Mouse (Mus musculus) liver, postnatal 0 days (tissue): Measurements from ENCODE around the gene Eno4. TPM values are rescaled to one million over a fixed set of nuclear protein-coding genes. Genes with fewer than 3 reads are reported as not detected.

Experiments used
- ATAC-seq: fragments of 200-750 bp; cut with Nextera tagmentation; 2 replicates; pipeline ENCODE4 v1.8.0; 2017; ENCODE audit warnings: mild to moderate bottlenecking, moderate library complexity
- DNase-seq: peaks from one replicate; pipeline ENCODE4 v3.0.0-alpha.2; 2016
- H3K27ac ChIP-seq: fragments of 300-500 bp; sonication (generic); 2 replicates; pipeline ENCODE4 v1.5.1; 2014; ENCODE audit warnings: antibody characterized with exemption, moderate library complexity, mild to moderate bottlenecking, low read depth
- H3K27me3 ChIP-seq: fragments of 300-500 bp; sonication (generic); 2 replicates; pipeline ENCODE4 v1.6.1; 2014; ENCODE audit warnings: low read length, control low read depth, mixed read lengths; ENCODE audit not compliant: insufficient read depth
- H3K36me3 ChIP-seq: fragments of 300-500 bp; sonication (generic); replicated peaks from 2 replicates; pipeline ENCODE4 v1.6.1; 2014; ENCODE audit warnings: mild to moderate bottlenecking, control low read depth, low read length, moderate library complexity, mixed read lengths; ENCODE audit not compliant: insufficient read depth
- H3K4me1 ChIP-seq: fragments of 300-500 bp; sonication (generic); 2 replicates; pipeline ENCODE4 v1.6.1; 2014; ENCODE audit warnings: antibody characterized with exemption, mild to moderate bottlenecking, control low read depth; ENCODE audit not compliant: insufficient read depth
- H3K4me2 ChIP-seq: fragments of 300-500 bp; sonication (generic); 2 replicates; pipeline ENCODE4 v1.6.1; 2014; ENCODE audit warnings: low read depth, mild to moderate bottlenecking, low read length, moderate library complexity, mixed read lengths
- H3K4me3 ChIP-seq: fragments of 300-500 bp; sonication (generic); 2 replicates; pipeline ENCODE4 v1.5.1; 2014; ENCODE audit warnings: low read depth, low read length
- H3K9ac ChIP-seq: fragments of 300-500 bp; sonication (generic); replicated peaks from 2 replicates; pipeline ENCODE4 v1.6.1; 2014; ENCODE audit warnings: mild to moderate bottlenecking, moderate library complexity
- H3K9me3 ChIP-seq: fragments of 300-500 bp; sonication (generic); 2 replicates; pipeline ENCODE4 v1.6.1; 2016; ENCODE audit warnings: mild to moderate bottlenecking, control low read depth, low read length, mixed read lengths
- CTCF ChIP-seq: sonication (generic); IDR thresholded peaks from 2 replicates; pipeline ENCODE4 v1.5.1; 2016; ENCODE audit warnings: antibody characterized with exemption, low read depth
- EP300 ChIP-seq: IDR thresholded peaks from 2 replicates; pipeline ENCODE4 v1.6.1; 2016; ENCODE audit warnings: antibody characterized with exemption, low read depth, mild to moderate bottlenecking
- WGBS: fragments of 180-500 bp; shearing (Covaris S2); extraction: QIAGEN DNeasy Blood & Tissue Kit; methylation state at CpG from one replicate; pipeline ENCODE4 v1.1.7; 2014; ENCODE audit not compliant: insufficient replicate concordance; 5-methylcytosine and 5-hydroxymethylcytosine counted together
- polyA plus RNA-seq: library from polyadenylated mRNA; unstranded; fragments of >200 nt; fragmentation: Nextera tagmentation; extraction: Ambion mirVana; gene quantifications from 2 replicates; pipeline ENCODE4 v1.2.1, GENCODE M21; 2015

Gene Eno4
- polyA plus RNA-seq, 1 experiment from 2014 or later = not detected

GRCm38 (mm10) chr19:58963011-58963410, 19.8 kb downstream of the Eno4 start:
- no peak for DNase-seq
- Histone ChIP-seq H3K4me3 (no peak overlapping the region), H3K4me2 (no peak overlapping the region), H3K4me1 (no peaks in the 10 kb centered on the region), H3K27ac (no peak overlapping the region), H3K9me3 (no peaks in the 10 kb centered on the region), H3K9ac (no peak overlapping the region), H3K36me3 (no peaks in the 10 kb centered on the region), H3K27me3 (0 out of 2 replicates have a peak, but pooled peaks cover 1% of the 10 kb centered on the region)
- 79% methylated on average over 8 of the region's 8 CpGs for WGBS
- TF ChIP-seq EP300 = no peak
- TF ChIP-seq CTCF = no peak
- no peak for ATAC-seq

DNA sequence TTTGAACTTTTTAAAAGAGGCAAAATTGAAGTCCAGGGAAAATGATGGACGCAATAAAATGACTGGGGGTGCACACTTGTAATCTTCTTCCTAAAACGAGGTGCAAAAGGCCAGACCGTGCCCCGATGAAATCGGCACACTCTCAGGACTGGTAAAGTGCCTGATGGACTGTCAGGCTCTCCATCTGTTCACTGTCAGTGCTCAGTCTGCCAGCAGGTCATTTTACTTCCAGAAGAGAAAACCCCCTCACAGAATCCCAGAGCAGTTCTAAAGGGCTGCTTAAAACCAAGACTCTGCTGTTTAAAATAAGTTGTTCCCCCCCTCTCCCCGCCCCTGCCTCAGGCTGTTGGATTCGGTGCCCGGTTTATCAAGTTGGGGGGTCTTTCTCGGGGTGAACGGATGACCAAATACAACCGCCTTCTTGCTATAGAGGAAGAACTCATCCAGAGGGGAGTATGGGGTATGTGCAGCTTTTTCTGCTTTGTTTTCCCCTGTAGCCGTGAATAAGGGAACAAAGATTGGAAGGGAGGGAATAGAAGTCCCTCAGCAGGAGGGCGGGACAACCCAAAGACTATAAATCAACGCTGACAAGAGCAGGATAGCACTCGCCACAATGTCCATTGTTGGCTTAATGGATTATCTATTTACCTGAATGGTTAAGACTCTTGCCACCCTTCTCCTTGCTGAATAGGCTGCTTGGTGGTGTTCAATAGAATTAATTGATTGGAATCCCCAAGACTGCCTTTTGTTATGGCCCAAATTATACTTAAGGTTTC, 25.7 kb downstream of the Eno4 start:
- no peak overlapping the region for H3K4me3 ChIP-seq
- no peak overlapping the region for H3K27ac ChIP-seq
- H3K9me3 ChIP-seq = no peaks in the 10 kb centered on the region
- no peak overlapping the region for H3K9ac ChIP-seq
- ATAC-seq = no peak
- 0 out of 2 replicates have a peak, but pooled peaks cover 3% of the 10 kb centered on the region for H3K27me3 ChIP-seq
- no peak overlapping the region for H3K4me2 ChIP-seq
- H3K36me3 ChIP-seq = no peaks in the 10 kb centered on the region
- TF ChIP-seq EP300 (no peak), CTCF (no peak)
- DNase-seq = no peak
- WGBS = 56% methylated on average over 15 of the region's 15 CpGs
- H3K4me1 ChIP-seq = no peaks in the 10 kb centered on the region

DNA sequence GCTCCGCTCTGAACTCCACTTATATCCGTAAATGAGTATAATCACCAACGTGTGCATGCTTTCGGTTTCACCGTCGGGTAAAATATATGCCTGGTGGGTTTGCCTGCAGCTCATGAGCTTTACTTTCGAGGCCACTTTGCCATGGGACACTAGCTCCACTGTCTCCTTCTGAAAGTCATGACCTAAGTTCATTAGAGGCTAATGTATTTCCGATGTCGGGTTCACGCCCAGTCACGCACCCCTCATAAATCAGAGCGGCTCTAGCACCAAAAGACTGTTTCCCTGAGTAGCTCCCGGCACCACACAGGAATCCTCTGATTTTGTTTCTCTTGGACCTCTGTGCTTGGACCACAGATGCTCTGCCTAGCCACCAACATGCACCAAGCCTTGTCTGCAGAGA, 27.6 kb downstream of the Eno4 start:
- Histone ChIP-seq H3K27me3 (0 out of 2 replicates have a peak, but pooled peaks cover 3% of the 10 kb centered on the region), H3K27ac (no peak overlapping the region), H3K4me2 (no peak overlapping the region), H3K9me3 (no peaks in the 10 kb centered on the region), H3K4me1 (no peaks in the 10 kb centered on the region), H3K9ac (no peak overlapping the region), H3K4me3 (no peak overlapping the region), H3K36me3 (no peaks in the 10 kb centered on the region)
- no peak for ATAC-seq
- WGBS = 76% methylated on average over 13 of the region's 13 CpGs
- TF ChIP-seq EP300 (no peak), CTCF (no peak)
- DNase-seq = no peak

DNA sequence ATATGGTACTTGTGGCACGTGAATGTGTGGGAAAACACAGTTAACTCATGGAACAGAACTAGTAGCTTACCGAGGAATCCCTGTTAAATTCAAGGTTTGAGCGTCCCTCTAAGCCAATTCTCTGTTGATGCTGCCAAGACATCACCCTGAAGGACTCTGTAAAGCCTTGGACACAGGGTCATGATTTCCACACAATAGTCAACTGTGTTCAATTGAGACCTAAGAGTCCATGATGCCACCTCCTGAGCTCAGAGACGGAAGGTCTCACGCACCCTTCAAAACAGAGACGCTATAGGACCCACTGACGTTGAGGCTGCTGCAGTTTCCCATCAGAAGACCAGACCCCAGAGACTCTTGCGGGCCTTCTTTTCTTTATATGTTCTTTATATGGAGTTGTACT, 30.9 kb downstream of the Eno4 start:
- WGBS = 77% methylated on average over 8 of the region's 8 CpGs
- Histone ChIP-seq H3K27me3 (no peaks in the 10 kb centered on the region), H3K4me1 (no peaks in the 10 kb centered on the region), H3K36me3 (no peaks in the 10 kb centered on the region), H3K27ac (no peak overlapping the region), H3K9me3 (no peaks in the 10 kb centered on the region), H3K4me2 (no peak overlapping the region), H3K4me3 (no peak overlapping the region), H3K9ac (no peak overlapping the region)
- DNase-seq (no peak), ATAC-seq (no peak)
- TF ChIP-seq CTCF (no peak), EP300 (no peak)

GRCm38 (mm10) chr19:58975216-58975863, 32.1 kb downstream of the Eno4 start:
- ATAC-seq (no peak), DNase-seq (no peak)
- Histone ChIP-seq H3K9ac (no peak overlapping the region), H3K36me3 (no peaks in the 10 kb centered on the region), H3K4me2 (no peak overlapping the region), H3K4me3 (no peak overlapping the region), H3K27ac (no peak overlapping the region), H3K9me3 (no peaks in the 10 kb centered on the region), H3K27me3 (no peaks in the 10 kb centered on the region), H3K4me1 (no peaks in the 10 kb centered on the region)
- 67% methylated on average over 11 of the region's 11 CpGs for WGBS
- TF ChIP-seq EP300 (no peak), CTCF (no peak)

GRCm38 (mm10) chr19:58978401-58979171, 35.4 kb downstream of the Eno4 start:
- no peaks in the 10 kb centered on the region for H3K36me3 ChIP-seq
- peak overlapping the region; percentile 29; the same call in 1 of the 2 replicates for H3K4me2 ChIP-seq
- no peak for TF ChIP-seq CTCF
- TF ChIP-seq EP300 = no peak
- peak; percentile 76 for ATAC-seq
- no peaks in the 10 kb centered on the region for H3K27me3 ChIP-seq
- no peaks in the 10 kb centered on the region for H3K9me3 ChIP-seq
- 36% methylated on average over 11 of the region's 11 CpGs for WGBS
- H3K9ac ChIP-seq = no peak overlapping the region
- no peak overlapping the region for H3K4me3 ChIP-seq
- no peak for DNase-seq
- H3K4me1 ChIP-seq = no peaks in the 10 kb centered on the region
- H3K27ac ChIP-seq = no peak overlapping the region
